Mouse (Mus musculus) G1E (cell line): Measurements from ENCODE around the gene Reep3.

Experiments
- CTCF ChIP-seq: IDR thresholded peaks from 2 replicates; pipeline ENCODE4 v1.5.1; 2012; ENCODE audit warnings: low read depth, low read length, inconsistent platforms, mixed read lengths
- GATA1 ChIP-seq: IDR thresholded peaks from 2 replicates; pipeline ENCODE4 v1.6.1; 2012; ENCODE audit warnings: borderline replicate concordance, low read length, inconsistent platforms, mixed read lengths
- TAL1 ChIP-seq: conservative IDR thresholded peaks from 2 replicates; pipeline ENCODE4 v1.6.1; 2012; ENCODE audit warnings: low read depth, low read length, inconsistent platforms, mixed read lengths

DNA sequence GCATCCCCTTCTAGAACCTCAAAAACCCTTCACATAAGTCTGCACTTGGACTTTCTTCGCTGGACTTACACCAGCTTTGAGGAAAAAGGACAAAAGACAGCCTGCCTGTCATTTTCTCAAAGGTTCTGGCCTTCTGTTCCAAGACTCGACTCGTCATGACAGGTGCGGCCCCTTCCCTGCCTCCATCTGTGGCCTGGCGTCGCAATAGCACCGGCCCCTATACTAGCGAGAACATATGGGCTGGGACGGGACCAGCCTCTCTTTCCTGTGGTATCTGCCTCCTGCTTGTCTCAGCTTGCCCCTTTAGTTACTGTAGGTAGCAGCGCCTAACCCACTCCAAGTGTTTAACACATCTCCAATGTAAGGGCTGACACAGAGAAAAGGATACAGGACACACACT, 11.6 kb downstream of the Reep3 start:
- TF ChIP-seq TAL1 (no peak), CTCF (no peak), GATA1 (no peak)
